Mouse (Mus musculus) ES-CJ7 (cell line): ENCODE results near the gene Ap1g1.
"Not testable (repeated sequence)": the region's sequence is repeated elsewhere in the genome, so short reads cannot be mapped to it uniquely, and the experiment has no call there.

ENCODE experiments used
- DNase-seq: peaks from one replicate; pipeline ENCODE4 v3.0.0; 2011; ENCODE audit warnings: low read depth, low spot score

The Ap1g1 gene

GRCm38 (mm10) chr8:109866690-109867089 is 88.3 kb downstream of the Ap1g1 start:
- no peak for DNase-seq

- DNase-seq = peak; percentile 95
Observed at GRCm38 (mm10) chr8:109868003-109868679, 89.8 kb downstream of the Ap1g1 start, which contains the start of gene Phlpp2. TSS of gene Phlpp2 (plus strand) at chr8:109868542.

- DNase-seq = no peak
Observed at GRCm38 (mm10) chr8:109868680-109869361, 90.5 kb downstream of the Ap1g1 start.

GRCm38 (mm10) chr8:109871056-109871455 is 92.7 kb downstream of the Ap1g1 start:
- DNase-seq = no peak

GRCm38 (mm10) chr8:109873800-109874199 is 95.4 kb downstream of the Ap1g1 start:
- not testable (repeated sequence) for DNase-seq

- no peak for DNase-seq
Observed at GRCm38 (mm10) chr8:109880012-109880662, 101.8 kb downstream of the Ap1g1 start.

- DNase-seq = peak; percentile 65
Observed at GRCm38 (mm10) chr8:109885294-109885693, 106.9 kb downstream of the Ap1g1 start.

- DNase-seq = no peak
Observed at GRCm38 (mm10) chr8:109889211-109889610, 110.9 kb downstream of the Ap1g1 start.

- peak; percentile 70 for DNase-seq
Observed at GRCm38 (mm10) chr8:109890794-109891585, 112.6 kb downstream of the Ap1g1 start.

- no peak for DNase-seq
Observed at GRCm38 (mm10) chr8:109894636-109895035, 116.3 kb downstream of the Ap1g1 start.

GRCm38 (mm10) chr8:109895355-109895754 is 117.0 kb downstream of the Ap1g1 start:
- no peak for DNase-seq

- DNase-seq = no peak
Observed at GRCm38 (mm10) chr8:109902379-109902778, 124.0 kb downstream of the Ap1g1 start.

- DNase-seq = no peak
Observed at GRCm38 (mm10) chr8:109903909-109904469, 125.6 kb downstream of the Ap1g1 start.

- no peak for DNase-seq
Observed at GRCm38 (mm10) chr8:109904928-109905668, 126.7 kb downstream of the Ap1g1 start.

- DNase-seq = no peak
Observed at GRCm38 (mm10) chr8:109906907-109907306, 128.6 kb downstream of the Ap1g1 start.

- DNase-seq = no peak
Observed at GRCm38 (mm10) chr8:109907376-109907775, 129.0 kb downstream of the Ap1g1 start.
